Mouse (Mus musculus) stomach, postnatal 0 days (tissue): Measurements from ENCODE around the gene Tpm1.

ENCODE experiments used
- CTCF ChIP-seq: IDR thresholded peaks from 2 replicates; pipeline ENCODE4 v1.5.1; 2016; ENCODE audit warnings: antibody characterized with exemption, low read depth, mild to moderate bottlenecking, moderate library complexity
- EP300 ChIP-seq: optimal IDR thresholded peaks from 2 replicates; pipeline ENCODE3; 2016; ENCODE audit warnings: antibody characterized with exemption

DNA sequence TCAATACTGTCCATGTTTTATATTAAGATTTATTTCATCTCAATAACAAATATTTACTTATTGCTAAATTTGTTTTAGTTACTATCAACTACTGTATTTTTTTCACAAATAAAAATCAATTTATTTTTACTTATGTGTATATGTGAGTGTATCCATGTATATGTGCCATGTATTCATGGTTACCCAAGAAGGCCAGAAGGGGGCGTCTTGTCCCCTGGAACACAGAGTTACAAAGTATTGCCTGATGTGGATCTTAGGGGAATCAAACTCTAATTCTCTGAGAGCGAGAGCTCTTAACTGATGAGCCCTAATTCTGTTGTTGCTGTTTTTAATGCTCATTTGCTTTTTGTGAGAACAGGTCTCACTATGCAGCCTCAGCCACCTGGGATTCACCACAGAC, 45.2 kb upstream of the Tpm1 start:
- TF ChIP-seq CTCF (0 out of 2 replicates have a peak, but pooled peaks have one; percentile 33), EP300 (no peak)
